Mouse (Mus musculus): ENCODE measurements at regions not wholly inside any gene's neighbourhood (a gene's known extent, or its start where the extent isn't known, plus 50 kb on each side); places are given as distances from the start of the nearest gene placed in this dataset.

DNA sequence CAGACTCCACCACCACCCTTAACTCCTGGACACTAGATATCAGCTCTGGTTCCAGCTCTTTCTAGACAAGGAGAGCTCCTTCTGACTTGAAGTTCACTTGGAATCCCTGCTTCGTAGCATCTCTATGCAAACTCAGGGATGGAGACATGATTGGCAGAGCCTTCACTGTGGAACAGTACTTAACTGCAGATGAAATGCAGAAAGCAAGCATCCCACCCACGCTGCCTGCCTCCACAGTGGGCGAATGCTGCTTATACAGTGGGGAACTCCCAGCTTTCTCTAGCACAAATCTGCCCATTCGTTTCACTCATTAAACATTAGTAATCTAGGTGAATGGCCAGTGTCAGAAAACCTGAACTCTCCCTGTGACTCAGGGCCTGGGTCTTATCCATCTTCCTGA is 92.0 kb upstream of the Coch start:
- no peak for DNase-seq (ENCODE audit: low read depth, low spot score)

DNA sequence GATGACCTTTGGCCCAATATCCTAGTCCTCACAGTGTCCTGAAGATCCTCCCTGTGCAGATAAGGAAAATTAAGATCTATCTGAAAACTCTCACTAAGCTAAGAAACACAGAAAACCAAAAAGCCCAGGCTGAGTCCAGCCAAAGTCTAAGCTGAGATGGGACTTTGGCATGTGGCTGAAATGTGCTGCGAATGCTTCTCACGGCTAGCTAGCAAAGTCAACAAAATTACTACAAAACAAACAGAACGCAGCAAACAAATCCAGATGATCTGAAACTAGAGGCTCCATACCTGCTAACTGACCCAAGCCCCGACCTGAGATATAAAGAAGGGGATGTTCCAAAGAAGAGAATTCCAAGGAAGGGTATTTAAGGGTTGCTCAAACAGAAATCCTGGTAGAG is 90.4 kb upstream of the Coch start:
- DNase-seq (ENCODE audit: low read depth, low spot score) = no peak

DNA sequence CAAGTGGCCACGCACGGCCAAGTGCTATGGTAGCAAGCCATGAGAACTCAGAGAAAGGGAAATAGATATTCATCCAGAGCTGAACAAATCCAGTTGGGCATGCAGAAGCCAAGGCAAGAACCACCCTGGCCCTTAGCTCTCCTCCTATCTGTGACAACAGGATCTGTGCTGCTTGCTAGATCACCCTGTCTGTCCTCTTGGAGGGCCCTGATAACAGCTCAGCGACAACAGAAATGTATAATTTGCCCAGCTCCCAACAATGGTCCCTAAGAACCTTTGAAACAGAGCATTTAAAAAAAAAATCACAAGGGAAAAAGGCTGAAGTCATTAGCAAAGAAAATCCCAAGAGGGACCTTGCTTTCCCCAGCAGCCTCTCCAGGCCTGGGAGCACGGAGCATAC is 89.4 kb upstream of the Coch start:
- no peak for DNase-seq (ENCODE audit: low read depth, low spot score)

DNA sequence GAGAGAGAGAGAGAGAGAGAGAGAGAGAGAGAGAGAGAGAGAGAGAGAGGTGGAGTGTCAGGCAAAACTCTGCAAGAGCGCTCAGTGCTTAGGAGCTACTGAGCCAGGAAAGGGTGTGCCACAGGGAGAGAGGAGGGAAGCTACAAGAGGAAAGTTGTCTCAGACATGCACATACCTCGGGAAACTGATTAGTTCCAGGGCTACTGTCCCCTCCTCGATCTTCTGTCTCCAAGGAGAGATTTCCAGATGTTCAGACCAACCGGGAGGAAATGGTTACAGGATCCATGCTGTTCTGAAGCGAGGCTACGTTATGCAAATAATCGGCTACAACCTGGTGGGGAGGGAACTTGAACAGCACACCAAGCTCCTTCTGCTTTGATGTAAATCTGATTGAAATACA is 88.6 kb upstream of the Coch start:
- peak; percentile 46 for DNase-seq (ENCODE audit: low read depth, low spot score)

GRCm38 (mm10) chr12:51510010-51510409 is 83.1 kb upstream of the Coch start:
- no peak for DNase-seq (ENCODE audit: low read depth, low spot score)

DNA sequence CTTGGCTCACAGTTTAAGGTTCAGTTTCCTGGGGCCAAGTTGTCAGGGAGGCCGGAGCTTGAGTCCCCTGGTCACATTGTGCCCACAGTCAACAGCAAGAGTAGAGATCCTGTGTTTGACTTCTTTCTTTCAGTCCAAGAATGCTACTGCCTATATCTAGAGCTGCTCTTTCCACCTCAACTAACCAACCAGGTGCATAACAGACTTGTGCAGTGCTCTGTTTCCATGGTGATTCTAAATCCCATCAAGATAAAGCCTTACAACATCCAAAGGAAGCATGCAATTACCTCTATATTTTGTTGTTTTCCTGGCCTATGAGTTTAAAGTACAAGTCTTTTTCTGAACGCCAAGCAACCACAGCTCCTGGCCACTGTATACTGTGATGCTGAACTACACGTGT is 76.4 kb upstream of the Coch start:
- no peak for DNase-seq (ENCODE audit: low read depth, low spot score)

GRCm38 (mm10) chr12:51521610-51522120 is 71.5 kb upstream of the Coch start:
- DNase-seq (ENCODE audit: low read depth, low spot score) = peak; percentile 86

GRCm38 (mm10) chr12:51523866-51524265 is 69.3 kb upstream of the Coch start:
- no peak for DNase-seq (ENCODE audit: low read depth, low spot score)

- DNase-seq (ENCODE audit: low read depth, low spot score) = no peak
Observed at GRCm38 (mm10) chr12:51527854-51528253, 65.3 kb upstream of the Coch start.

- DNase-seq (ENCODE audit: low read depth, low spot score) = peak; percentile 28
Observed at GRCm38 (mm10) chr12:51534606-51535005, 58.5 kb upstream of the Coch start.

DNA sequence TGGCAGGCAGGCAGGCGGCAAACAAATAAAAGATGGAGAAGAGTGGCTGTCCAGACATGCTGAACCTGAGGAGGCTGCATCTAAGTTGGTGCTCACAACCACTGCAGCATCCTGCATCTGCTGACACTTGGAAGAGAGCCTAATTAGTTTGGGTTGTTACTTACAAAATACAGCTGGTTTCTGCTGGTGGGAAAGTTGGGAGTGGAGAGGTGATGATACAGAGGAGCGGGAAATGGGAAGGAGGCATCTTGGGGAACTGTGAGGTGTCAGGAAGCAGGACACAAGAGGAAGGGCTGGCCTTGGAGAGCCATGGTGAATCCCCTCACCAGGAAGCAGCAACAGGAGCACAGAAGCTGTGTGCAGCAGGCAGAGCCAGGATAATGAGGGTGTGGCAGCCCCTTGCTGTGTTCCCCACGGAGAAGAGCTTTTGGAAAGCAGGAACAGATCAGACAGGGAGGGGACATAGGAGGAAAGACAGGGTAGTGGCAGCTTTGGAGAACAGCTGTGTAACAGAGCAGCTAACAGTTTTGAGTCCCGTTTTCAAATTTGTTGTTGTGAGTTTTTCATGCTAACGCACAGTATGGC is 58.0 kb upstream of the Coch start:
- DNase-seq (ENCODE audit: low read depth, low spot score) = peak; percentile 83

Measured in R1 (cell line).